Comparison of ENCODE assay signal across 8 mouse cellular contexts in genomic region chr3:69208441-69209309, GRCm38 (mm10). TPM values are rescaled to one million over a fixed set of nuclear protein-coding genes. Genes with fewer than 3 reads are reported as not detected.
DNase-seq lines count a peak whose midpoint lies in the region; ATAC-seq and TF ChIP-seq lines count a peak whose summit lies in the region.

No protein-coding gene starts in this region.

- no peak for ATAC-seq in heart, embryonic 13.5 days (ENCODE audit: extremely low read depth, insufficient number of reproducible peaks, low FRiP score, low TSS enrichment)
- ATAC-seq in heart, embryonic 11.5 days (replicated peaks; ENCODE audit: insufficient number of reproducible peaks, low FRiP score, low TSS enrichment): no peak
- ATAC-seq in heart, postnatal 0 days (ENCODE audit: insufficient read depth, low read depth): peak; percentile 70
- ATAC-seq in megakaryocyte progenitor cell, adult 5-6 weeks (replicated peaks; ENCODE audit: poor library complexity): peak; percentile 69

- TF ChIP-seq EP300 in heart, postnatal 0 days (IDR thresholded peaks at IDR 0.05; ENCODE audit: low read depth): no peak

- H3K9me3 ChIP-seq in heart, embryonic 13.5 days: no peaks in the 10 kb centered on the region
- no peaks in the 10 kb centered on the region for H3K9me3 ChIP-seq in heart, embryonic 11.5 days (replicated peaks; ENCODE audit: control insufficient read depth, low read length)
- no peaks in the 10 kb centered on the region for H3K9me3 ChIP-seq in heart, postnatal 0 days (replicated peaks; ENCODE audit: control insufficient read depth, low read length)

- H3K27ac ChIP-seq in heart, embryonic 13.5 days (replicated peaks): peak overlapping the region; percentile 12; the same call in 1 of the 2 replicates
- H3K27ac ChIP-seq in heart, embryonic 11.5 days (ENCODE audit: low read depth, low read length): no peak overlapping the region
- no peak overlapping the region for H3K27ac ChIP-seq in heart, postnatal 0 days (ENCODE audit: low read depth)

- WGBS in heart, embryonic 13.5 days: 58% methylated on average over 12 of the region's 12 CpGs
- 58% methylated on average over 12 of the region's 12 CpGs for WGBS in heart, embryonic 11.5 days (ENCODE audit: insufficient replicate concordance)
- 54% methylated on average over 12 of the region's 12 CpGs for WGBS in heart, postnatal 0 days

- no peak overlapping the region for H3K4me3 ChIP-seq in heart, embryonic 13.5 days
- no peak overlapping the region for H3K4me3 ChIP-seq in heart, embryonic 11.5 days (ENCODE audit: low read depth, low read length)
- H3K4me3 ChIP-seq in heart, postnatal 0 days (ENCODE audit: low read depth, low read length): no peak overlapping the region

- DNase-seq in 416B (ENCODE audit: low read depth) (peak; percentile 95), WW6 (ENCODE audit: low read depth, low spot score) (peak; percentile 22)
- peak; percentile 56 for DNase-seq in heart, postnatal 0 days (ENCODE audit: low spot score)
- DNase-seq in urinary bladder, postnatal 10 days (ENCODE audit: low spot score): no peak
- no peak for DNase-seq in right cerebral cortex, postnatal 14 days

- H3K9ac ChIP-seq in heart, embryonic 13.5 days: no peak overlapping the region
- no peak overlapping the region for H3K9ac ChIP-seq in heart, embryonic 11.5 days (ENCODE audit: low read depth, low read length)
- H3K9ac ChIP-seq in heart, postnatal 0 days (replicated peaks; ENCODE audit: low read depth, low read length): no peak overlapping the region

- H3K27me3 ChIP-seq in heart, embryonic 13.5 days (replicated peaks): no peaks in the 10 kb centered on the region
- no peaks in the 10 kb centered on the region for H3K27me3 ChIP-seq in heart, embryonic 11.5 days (ENCODE audit: control insufficient read depth, insufficient read depth, low read length)
- no peaks in the 10 kb centered on the region for H3K27me3 ChIP-seq in heart, postnatal 0 days (ENCODE audit: control insufficient read depth, insufficient read depth, low read length)

- TF ChIP-seq CTCF in heart, postnatal 0 days (IDR thresholded peaks at IDR 0.05; ENCODE audit: low read depth): peak; percentile 75

- H3K36me3 ChIP-seq in heart, embryonic 13.5 days: no peaks in the 10 kb centered on the region
- H3K36me3 ChIP-seq in heart, embryonic 11.5 days (ENCODE audit: control insufficient read depth, insufficient read depth, low read length): no peaks in the 10 kb centered on the region
- no peaks in the 10 kb centered on the region for H3K36me3 ChIP-seq in heart, postnatal 0 days (replicated peaks; ENCODE audit: control insufficient read depth, insufficient read depth, low read length)

- no peak overlapping the region for H3K4me2 ChIP-seq in heart, embryonic 13.5 days
- H3K4me2 ChIP-seq in heart, embryonic 11.5 days: no peak overlapping the region
- H3K4me2 ChIP-seq in heart, postnatal 0 days (ENCODE audit: low read depth, low read length): no peak overlapping the region

- peaks cover 13% of the 10 kb centered on the region for H3K4me1 ChIP-seq in heart, embryonic 13.5 days
- H3K4me1 ChIP-seq in heart, embryonic 11.5 days (ENCODE audit: control insufficient read depth, insufficient read depth, low read length): peaks cover 7% of the 10 kb centered on the region
- H3K4me1 ChIP-seq in heart, postnatal 0 days (ENCODE audit: control insufficient read depth, insufficient read depth): peaks cover 10% of the 10 kb centered on the region

RNA-seq across cellular contexts. Expression of gene Arl14, which starts 13.5 kb away (rescaled TPM):
- polyA plus RNA-seq in heart, embryonic 13.5 days (2015; fragmentation: Nextera tagmentation; extraction: Ambion mirVana): not detected in 2 replicates
- polyA plus RNA-seq in heart, embryonic 11.5 days (2014; fragmentation: Nextera tagmentation; extraction: Ambion mirVana): not detected in 2 replicates
- total RNA-seq in heart, postnatal 0 days (2014; rRNA removed; ENCODE audit: low replicate concordance): not detected in 2 replicates
- not detected in 2 replicates for polyA plus RNA-seq in heart, postnatal 0 days (2015; fragmentation: Nextera tagmentation; extraction: Ambion mirVana)
- not detected in 2 replicates for total RNA-seq in megakaryocyte progenitor cell, adult 5-6 weeks (2015)
- total RNA-seq in megakaryocyte progenitor cell, adult 5-6 weeks (2017): not detected in 2 replicates

Comparison
In these comparisons a context has a peak if more than half of its experiments do, and no peak if none do; other contexts are left out.
1. ATAC-seq: peak in heart, postnatal 0 days (single experiment) and megakaryocyte progenitor cell, adult 5-6 weeks (single experiment); none in heart, embryonic 13.5 days (single experiment) and heart, embryonic 11.5 days (single experiment).
2. DNase-seq: peak in 416B (single experiment), WW6 (single experiment) and heart, postnatal 0 days (single experiment); none in urinary bladder, postnatal 10 days (single experiment) and right cerebral cortex, postnatal 14 days (single experiment).